Mouse (Mus musculus): ENCODE results near the gene Gm8453.
"Not testable (repeated sequence)": the region's sequence is repeated elsewhere in the genome, so short reads cannot be mapped to it uniquely, and the experiment has no call there.

Gm8453 gene

GRCm38 (mm10) chr7:22229384-22229783 lies at the start of gene Gm8453:
Gene Gm8453 (minus strand): TSS chr7:22229484.
- DNase-seq (ENCODE audit: low spot score) = not testable (repeated sequence)

- not testable (repeated sequence) for DNase-seq (ENCODE audit: low spot score)
Measured at GRCm38 (mm10) chr7:22201164-22201563, 28.1 kb downstream of the Gm8453 start, which contains the start of gene Gm8653. Gene Gm8653 (minus strand): TSS chr7:22201264.

- DNase-seq (ENCODE audit: low spot score) = not testable (repeated sequence)
Measured at GRCm38 (mm10) chr7:22189077-22189476, 40.2 kb downstream of the Gm8453 start, which contains the start of gene Vmn1r143. Gene Vmn1r143 (plus strand): TSS chr7:22189377.
